Mouse (Mus musculus): ENCODE data around the gene Arhgap29. TPM values are rescaled to one million over a fixed set of nuclear protein-coding genes. Genes with fewer than 3 reads are reported as not detected.

Gene Arhgap29
- polyA plus RNA-seq, 2 experiments, result 3.9 to 5.3 TPM

GRCm38 (mm10) chr3:122012464-122012863 is 60.1 kb downstream of the Arhgap29 start:
- no peak overlapping the region for H3K4me3 ChIP-seq (ENCODE audit: insufficient read depth in 1 of 2, low read depth in 2 of 2, low read length in 2 of 2)
- no peaks in the 10 kb centered on the region for H3K9me3 ChIP-seq (ENCODE audit: control insufficient read depth, low read length)
- no peaks in the 10 kb centered on the region for H3K36me3 ChIP-seq (replicated peaks; ENCODE audit: control insufficient read depth, insufficient read depth, low read depth)
- TF ChIP-seq CTCF (IDR thresholded peaks at IDR 0.05; ENCODE audit: low read depth) (no peak), EP300 (IDR thresholded peaks at IDR 0.05; ENCODE audit: low read depth) (no peak)
- no peak for DNase-seq (ENCODE audit: low read depth in 3 of 3, low spot score in 3 of 3)
- no peaks in the 10 kb centered on the region for H3K27me3 ChIP-seq (ENCODE audit: control insufficient read depth, insufficient read depth, low read length)
- H3K4me1 ChIP-seq (replicated peaks; ENCODE audit: control insufficient read depth in 2 of 2, insufficient read depth in 2 of 2, low read length in 1 of 2), result no peaks in the 10 kb centered on the region
- WGBS (ENCODE audit: insufficient replicate concordance), result 29% methylated on average over 1 of the region's 1 CpGs
- ATAC-seq (ENCODE audit: insufficient read depth), result no peak
- no peak overlapping the region for H3K4me2 ChIP-seq (ENCODE audit: low read depth)
- no peak overlapping the region for H3K9ac ChIP-seq (replicated peaks)
- no peak overlapping the region for H3K27ac ChIP-seq

GRCm38 (mm10) chr3:122018421-122018820 is 66.1 kb downstream of the Arhgap29 start:
- Histone ChIP-seq H3K36me3 (replicated peaks; ENCODE audit: control insufficient read depth, insufficient read depth, low read depth) (no peaks in the 10 kb centered on the region), H3K9ac (replicated peaks) (no peak overlapping the region), H3K4me3 (ENCODE audit: insufficient read depth in 1 of 2, low read depth in 2 of 2, low read length in 2 of 2) (no peak overlapping the region), H3K27ac (no peak overlapping the region), H3K4me2 (ENCODE audit: low read depth) (no peak overlapping the region), H3K9me3 (ENCODE audit: control insufficient read depth, low read length) (no peaks in the 10 kb centered on the region), H3K4me1 (replicated peaks; ENCODE audit: control insufficient read depth in 2 of 2, insufficient read depth in 2 of 2, low read length in 1 of 2) (no peaks in the 10 kb centered on the region), H3K27me3 (ENCODE audit: control insufficient read depth, insufficient read depth, low read length) (no peaks in the 10 kb centered on the region)
- no peak for ATAC-seq (ENCODE audit: insufficient read depth)
- WGBS (ENCODE audit: insufficient replicate concordance), result 79% methylated on average over 7 of the region's 7 CpGs
- no peak for DNase-seq (ENCODE audit: low read depth in 3 of 3, low spot score in 3 of 3)
- TF ChIP-seq EP300 (IDR thresholded peaks at IDR 0.05; ENCODE audit: low read depth), result no peak
- TF ChIP-seq CTCF (IDR thresholded peaks at IDR 0.05; ENCODE audit: low read depth), result no peak

GRCm38 (mm10) chr3:122019159-122019558 is 66.8 kb downstream of the Arhgap29 start:
- DNase-seq (ENCODE audit: low read depth in 3 of 3, low spot score in 3 of 3) (no peak), ATAC-seq (ENCODE audit: insufficient read depth) (no peak)
- WGBS (ENCODE audit: insufficient replicate concordance), result 67% methylated on average over 5 of the region's 5 CpGs
- Histone ChIP-seq H3K9me3 (ENCODE audit: control insufficient read depth, low read length) (no peaks in the 10 kb centered on the region), H3K4me2 (ENCODE audit: low read depth) (no peak overlapping the region), H3K36me3 (replicated peaks; ENCODE audit: control insufficient read depth, insufficient read depth, low read depth) (no peaks in the 10 kb centered on the region), H3K27me3 (ENCODE audit: control insufficient read depth, insufficient read depth, low read length) (no peaks in the 10 kb centered on the region), H3K4me3 (ENCODE audit: insufficient read depth in 1 of 2, low read depth in 2 of 2, low read length in 2 of 2) (no peak overlapping the region), H3K27ac (no peak overlapping the region), H3K9ac (replicated peaks) (no peak overlapping the region), H3K4me1 (replicated peaks; ENCODE audit: control insufficient read depth in 2 of 2, insufficient read depth in 2 of 2, low read length in 1 of 2) (no peaks in the 10 kb centered on the region)
- TF ChIP-seq EP300 (IDR thresholded peaks at IDR 0.05; ENCODE audit: low read depth) (no peak), CTCF (IDR thresholded peaks at IDR 0.05; ENCODE audit: low read depth) (no peak)

GRCm38 (mm10) chr3:122021029-122021652 is 68.8 kb downstream of the Arhgap29 start:
- no peak for ATAC-seq (ENCODE audit: insufficient read depth)

GRCm38 (mm10) chr3:122022355-122022754 is 70.0 kb downstream of the Arhgap29 start:
- no peaks in the 10 kb centered on the region for H3K9me3 ChIP-seq (ENCODE audit: control insufficient read depth, low read length)
- TF ChIP-seq EP300 (IDR thresholded peaks at IDR 0.05; ENCODE audit: low read depth) (no peak), CTCF (IDR thresholded peaks at IDR 0.05; ENCODE audit: low read depth) (no peak)
- H3K9ac ChIP-seq (replicated peaks), result no peak overlapping the region
- WGBS (ENCODE audit: insufficient replicate concordance), result 31% methylated on average over 3 of the region's 3 CpGs
- no peaks in the 10 kb centered on the region for H3K36me3 ChIP-seq (replicated peaks; ENCODE audit: control insufficient read depth, insufficient read depth, low read depth)
- no peak for DNase-seq (ENCODE audit: low read depth in 3 of 3, low spot score in 3 of 3)
- no peaks in the 10 kb centered on the region for H3K27me3 ChIP-seq (ENCODE audit: control insufficient read depth, insufficient read depth, low read length)
- no peak overlapping the region for H3K4me3 ChIP-seq (ENCODE audit: insufficient read depth in 1 of 2, low read depth in 2 of 2, low read length in 2 of 2)
- H3K27ac ChIP-seq, result no peak overlapping the region
- H3K4me1 ChIP-seq (replicated peaks; ENCODE audit: control insufficient read depth in 2 of 2, insufficient read depth in 2 of 2, low read length in 1 of 2), result no peaks in the 10 kb centered on the region
- ATAC-seq (ENCODE audit: insufficient read depth), result no peak
- H3K4me2 ChIP-seq (ENCODE audit: low read depth), result no peak overlapping the region

More at GRCm38 (mm10) chr3:122021029-122021652, 68.8 kb downstream of the Arhgap29 start:
- 74% methylated on average over 8 of the region's 8 CpGs for WGBS (ENCODE audit: insufficient replicate concordance)
- H3K9me3 ChIP-seq (ENCODE audit: control insufficient read depth, low read length), result no peaks in the 10 kb centered on the region
- H3K4me3 ChIP-seq (ENCODE audit: insufficient read depth in 1 of 2, low read depth in 2 of 2, low read length in 2 of 2), result no peak overlapping the region
- no peaks in the 10 kb centered on the region for H3K27me3 ChIP-seq (ENCODE audit: control insufficient read depth, insufficient read depth, low read length)
- no peaks in the 10 kb centered on the region for H3K4me1 ChIP-seq (replicated peaks; ENCODE audit: control insufficient read depth in 2 of 2, insufficient read depth in 2 of 2, low read length in 1 of 2)
- no peaks in the 10 kb centered on the region for H3K36me3 ChIP-seq (replicated peaks; ENCODE audit: control insufficient read depth, insufficient read depth, low read depth)
- no peak overlapping the region for H3K9ac ChIP-seq (replicated peaks)
- DNase-seq (ENCODE audit: low read depth in 3 of 3, low spot score in 3 of 3), result no peak
- no peak overlapping the region for H3K4me2 ChIP-seq (ENCODE audit: low read depth)
- TF ChIP-seq EP300 (IDR thresholded peaks at IDR 0.05; ENCODE audit: low read depth) (no peak), CTCF (IDR thresholded peaks at IDR 0.05; ENCODE audit: low read depth) (no peak)
- no peak overlapping the region for H3K27ac ChIP-seq
